Mouse (Mus musculus) kidney, adult 8-10 months (tissue): ENCODE measurements at regions not wholly inside any gene's neighbourhood (a gene's known extent, or its start where the extent isn't known, plus 50 kb on each side); places are given as distances from the start of the nearest gene placed in this dataset.

Experiments
- DNase-seq, 2 experiments: peaks; one replicate each; pipeline ENCODE4 v3.0.0; 2022

- DNase-seq, result peak in 1 of 2 experiments; percentile 3
These were observed 131.0 kb upstream of the Adcyap1 start for GRCm38 (mm10) chr17:93067850-93068249.

DNA sequence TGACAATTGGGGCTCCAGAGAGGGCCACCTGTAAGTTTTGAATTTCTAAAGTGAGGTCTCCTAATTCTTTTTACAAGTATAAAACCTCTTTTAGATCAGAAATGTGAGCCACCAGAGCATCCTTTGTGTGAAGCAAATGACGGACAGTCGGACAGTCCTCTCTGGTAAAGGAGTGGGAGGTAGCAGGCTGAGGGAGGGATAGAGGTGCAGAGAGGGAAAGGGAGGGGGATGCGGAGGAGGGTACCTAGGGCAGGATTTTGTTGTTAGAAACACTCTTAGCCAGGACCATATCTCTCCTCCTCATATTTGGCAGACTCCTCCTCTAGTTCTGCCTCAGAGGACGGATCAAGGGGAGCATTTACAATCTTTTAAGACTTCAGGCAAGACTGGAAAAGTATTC lies 130.3 kb upstream of the Adcyap1 start:
- no peak for DNase-seq

DNA sequence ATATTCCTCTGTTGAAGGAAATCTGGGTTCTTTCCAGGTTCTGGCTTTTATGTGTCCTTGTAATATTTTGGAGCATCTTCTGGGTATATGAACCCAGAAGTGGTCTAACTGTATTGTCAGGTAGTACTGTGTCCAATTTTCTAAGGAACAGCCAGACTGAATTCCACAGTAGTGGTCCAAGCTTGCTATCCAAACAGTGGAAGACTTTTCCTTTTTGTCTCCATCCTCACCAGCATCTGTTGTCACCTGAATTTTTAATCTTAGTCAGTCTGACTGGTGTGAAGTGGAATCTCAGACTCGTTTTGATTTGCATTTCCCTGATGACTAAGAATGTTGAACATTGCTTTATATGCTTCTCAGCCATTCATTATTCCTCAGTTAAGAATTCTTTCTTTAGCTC lies 114.8 kb upstream of the Adcyap1 start:
- DNase-seq, result no peak

GRCm38 (mm10) chr17:93104516-93104915 lies 94.3 kb upstream of the Adcyap1 start:
- no peak for DNase-seq

- DNase-seq, result no peak
These were observed 58.8 kb upstream of the Adcyap1 start for GRCm38 (mm10) chr17:93140003-93140402.

DNA sequence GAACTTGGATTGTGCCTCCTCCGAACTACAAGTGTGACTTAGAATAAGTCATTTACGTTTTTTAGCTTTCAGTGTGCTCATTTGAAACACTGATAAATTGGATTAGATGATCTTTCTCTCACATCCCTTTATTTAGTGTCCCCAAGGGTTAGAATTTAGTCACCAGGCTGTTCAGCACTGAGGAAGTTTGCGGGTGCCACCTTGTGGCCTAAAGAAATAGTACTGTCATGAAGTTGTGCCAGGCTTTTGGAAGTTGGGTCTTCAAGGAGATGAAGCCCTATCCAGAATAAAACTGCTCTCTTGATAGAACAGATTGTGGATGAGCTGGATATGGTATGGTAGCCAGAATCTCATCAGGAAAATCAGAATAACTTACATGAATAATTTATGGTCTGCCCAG lies 57.7 kb upstream of the Adcyap1 start:
- DNase-seq, result peak in 1 of 2 experiments; percentile 33
